Mouse (Mus musculus) B cell, adult 62 days (primary cell): ENCODE measurements around the gene Iqcd. TPM values are rescaled to one million over a fixed set of nuclear protein-coding genes. Genes with fewer than 3 reads are reported as not detected.

Experiments used
- total RNA-seq: library from RNA; stranded (reverse); gene quantifications from 4 replicates; pipeline ENCODE4 v1.2.4, GENCODE M21; 2023

Gene Iqcd
- total RNA-seq = not detected in 4 replicates

GRCm38 (mm10) chr5:120588569-120589094 is at the start of gene Iqcd, which contains the start of gene Tpcn1:
TSS of gene Iqcd (plus strand) at chr5:120589016.
TSS of gene Tpcn1 (minus strand) at chr5:120588673.

GRCm38 (mm10) chr5:120612442-120612821 is 23.6 kb downstream of the Iqcd start, which contains the start of the genes Rita1 and Ddx54:
TSS of gene Rita1 (minus strand) at chr5:120612589.
TSS of gene Ddx54 (plus strand) at chr5:120612739.

GRCm38 (mm10) chr5:120634131-120634530 is 45.3 kb downstream of the Iqcd start, which contains the start of gene Cfap73:
TSS of gene Cfap73 (minus strand) at chr5:120634235.

GRCm38 (mm10) chr5:120648569-120649373 is 60.0 kb downstream of the Iqcd start, which contains the start of gene Rasal1:
TSS of gene Rasal1 (plus strand) at chr5:120648812.

Other genes with a start within 250 kb of the Iqcd start
- gene Lhx5, start 157.3 kb upstream of the Iqcd start, total RNA-seq = 0.21 TPM in 1 of 4 replicates, not detected in the others
- not detected in 4 replicates for gene Sdsl, start 116.2 kb upstream of the Iqcd start, total RNA-seq
- not detected in 4 replicates for gene Sds, start 112.5 kb upstream of the Iqcd start, total RNA-seq
- gene Plbd2, start 85.4 kb upstream of the Iqcd start, total RNA-seq = 29.8 to 35.9 TPM (median 33.5 TPM) in 4 replicates
- 11.4 to 19.2 TPM (median 13.0 TPM) in 4 replicates for gene Slc8b1, start 77.8 kb upstream of the Iqcd start, total RNA-seq
- 40.1 to 50.7 TPM (median 44.5 TPM) in 4 replicates for gene Tpcn1, start 343 bp upstream of the Iqcd start, total RNA-seq
- gene Rita1, start 23.6 kb downstream of the Iqcd start, total RNA-seq = 4.4 to 7.2 TPM (median 5.3 TPM) in 4 replicates
- gene Ddx54, start 23.7 kb downstream of the Iqcd start, total RNA-seq = 159 to 178 TPM (median 172 TPM) in 4 replicates
- gene Cfap73, start 45.2 kb downstream of the Iqcd start, total RNA-seq = not detected in 4 replicates
- 48.7 to 62.6 TPM (median 52.0 TPM) in 4 replicates for gene Rasal1, start 59.8 kb downstream of the Iqcd start, total RNA-seq
- gene Dtx1, start 122.9 kb downstream of the Iqcd start, total RNA-seq = 228 to 277 TPM (median 246 TPM) in 4 replicates
- gene Oas2, start 160.8 kb downstream of the Iqcd start, total RNA-seq = 4.9 to 6.1 TPM (median 5.6 TPM) in 4 replicates
- 2.6 to 3.2 TPM (median 2.9 TPM) in 4 replicates for gene Oas3, start 188.6 kb downstream of the Iqcd start, total RNA-seq
- gene Oas1e, start 206.5 kb downstream of the Iqcd start, total RNA-seq = 0.41 to 1.0 TPM (median 0.57 TPM) in 3 of 4 replicates, not detected in the other
- gene Oas1c, start 223.5 kb downstream of the Iqcd start, total RNA-seq = 10.9 to 17.7 TPM (median 13.6 TPM) in 4 replicates